Comparison of ENCODE assay signal across 8 mouse cellular contexts in the genomic region with DNA sequence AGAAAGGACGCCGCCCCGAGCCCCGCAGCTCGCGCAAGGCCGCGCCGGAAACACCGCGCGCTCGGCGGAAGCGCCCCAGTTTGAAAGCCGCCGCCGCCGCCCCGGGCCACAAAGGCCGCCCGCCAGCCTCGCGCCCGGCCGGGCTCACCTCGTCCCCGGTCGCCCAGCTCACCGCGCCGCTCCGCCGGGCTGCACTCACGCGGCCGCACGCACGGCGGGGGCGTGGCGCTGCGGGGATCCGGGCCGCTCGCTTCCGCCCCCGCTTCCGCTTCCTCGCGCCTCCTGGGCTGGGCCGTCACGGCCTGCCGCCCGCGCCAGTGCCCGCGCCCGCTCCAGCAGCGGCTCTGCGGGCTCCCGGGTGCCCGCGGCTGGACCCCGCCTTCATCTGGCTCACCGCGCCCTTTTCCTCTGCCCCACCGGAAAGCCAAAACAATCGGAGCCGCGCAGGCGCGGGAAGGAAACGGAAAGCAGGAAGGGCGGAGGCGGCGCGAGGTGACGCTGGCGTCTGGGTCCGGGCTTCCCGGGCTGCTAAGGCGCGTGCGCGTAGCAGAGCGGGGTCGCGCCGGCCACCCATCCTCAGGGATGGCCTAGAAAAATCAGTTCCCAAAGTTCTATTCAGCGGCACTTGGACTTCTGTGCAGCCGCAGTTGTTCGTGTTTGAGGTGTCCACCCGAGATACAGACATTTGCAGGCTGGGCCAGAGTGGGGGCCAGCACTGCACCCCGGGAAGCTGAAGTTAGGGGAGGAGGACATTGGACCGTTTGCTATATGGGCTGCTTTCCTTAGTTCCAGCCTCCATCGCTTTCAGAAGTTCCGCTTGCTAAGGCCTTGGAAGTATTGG. TPM values are rescaled to one million over a fixed set of nuclear protein-coding genes. Genes with fewer than 3 reads are reported as not detected.
A peak's percentile ranks its signal among the peaks of the same experiment; 100 is the strongest.
DNase-seq lines count a peak whose midpoint lies in the region; ATAC-seq and TF ChIP-seq lines count a peak whose summit lies in the region.

A gene (minus strand): TSS at position 503 of the 841 bp plus-strand sequence.

- peak within 1 kb of the TSS; percentile 99 for H3K9ac ChIP-seq in heart, embryonic 12.5 days
- peak within 1 kb of the TSS; percentile 97 for H3K9ac ChIP-seq in kidney, postnatal 0 days (ENCODE audit: low read depth, low read length)
- H3K9ac ChIP-seq in liver, embryonic 11.5 days (ENCODE audit: low read depth, low read length): peak within 1 kb of the TSS; percentile 98
- peak within 1 kb of the TSS; percentile 90 for H3K9ac ChIP-seq in stomach, embryonic 14.5 days (replicated peaks; ENCODE audit: low read depth, low read length)

- no peak for TF ChIP-seq CTCF in kidney, postnatal 0 days (IDR thresholded peaks at IDR 0.05; ENCODE audit: low read depth)

- peak within 1 kb of the TSS; percentile 94 for H3K4me3 ChIP-seq in heart, embryonic 12.5 days
- peak within 1 kb of the TSS; percentile 92 for H3K4me3 ChIP-seq in kidney, postnatal 0 days (replicated peaks; ENCODE audit: low read depth, low read length)
- peak within 1 kb of the TSS; percentile 88 for H3K4me3 ChIP-seq in liver, embryonic 11.5 days (ENCODE audit: low read depth, low read length)
- H3K4me3 ChIP-seq in stomach, embryonic 14.5 days (ENCODE audit: low read depth, low read length): peak within 1 kb of the TSS; percentile 81

- under 1% methylated on average over 98 of the region's 98 CpGs for WGBS in heart, embryonic 12.5 days
- WGBS in kidney, postnatal 0 days: under 1% methylated on average over 97 of the region's 98 CpGs
- under 1% methylated on average over 96 of the region's 98 CpGs for WGBS in liver, embryonic 11.5 days
- under 1% methylated on average over 92 of the region's 98 CpGs for WGBS in stomach, embryonic 14.5 days

- peaks cover 25% of the 10 kb centered on the region for H3K4me1 ChIP-seq in heart, embryonic 12.5 days (replicated peaks)
- peaks cover 13% of the 10 kb centered on the region for H3K4me1 ChIP-seq in kidney, postnatal 0 days (replicated peaks; ENCODE audit: insufficient read depth, low read length)
- peaks cover 16% of the 10 kb centered on the region for H3K4me1 ChIP-seq in liver, embryonic 11.5 days (replicated peaks; ENCODE audit: control insufficient read depth, insufficient read depth, low read length)
- peaks cover 5% of the 10 kb centered on the region; the same call in 1 of the 2 replicates for H3K4me1 ChIP-seq in stomach, embryonic 14.5 days (ENCODE audit: control insufficient read depth, insufficient read depth, low read length)

- peak within 1 kb of the TSS; percentile 100 for H3K27ac ChIP-seq in heart, embryonic 12.5 days (ENCODE audit: poor library complexity, severe bottlenecking)
- H3K27ac ChIP-seq in kidney, postnatal 0 days: peak within 1 kb of the TSS; percentile 99
- H3K27ac ChIP-seq in liver, embryonic 11.5 days (ENCODE audit: low read depth, low read length): peak within 1 kb of the TSS; percentile 99
- peak within 1 kb of the TSS; percentile 99 for H3K27ac ChIP-seq in stomach, embryonic 14.5 days (ENCODE audit: low read length)

- peak; percentile 87 for ATAC-seq in erythroblast, adult 5-6 weeks (replicated peaks; ENCODE audit: low FRiP score, poor library complexity, severe bottlenecking)
- ATAC-seq in heart, embryonic 12.5 days (ENCODE audit: insufficient number of reproducible peaks, low FRiP score): peak; percentile 94
- ATAC-seq in kidney, postnatal 0 days (replicated peaks; ENCODE audit: low FRiP score, low read depth): peak; percentile 96
- ATAC-seq in liver, embryonic 11.5 days (replicated peaks; ENCODE audit: low FRiP score): peak; percentile 93
- peak; percentile 94 for ATAC-seq in stomach, embryonic 14.5 days (ENCODE audit: insufficient number of reproducible peaks, insufficient read depth, low FRiP score, low read depth)

- no peaks in the 10 kb centered on the region for H3K36me3 ChIP-seq in heart, embryonic 12.5 days
- H3K36me3 ChIP-seq in kidney, postnatal 0 days (ENCODE audit: insufficient read depth, low read length): no peaks in the 10 kb centered on the region
- H3K36me3 ChIP-seq in liver, embryonic 11.5 days (ENCODE audit: control insufficient read depth, insufficient read depth, low read length): no peaks in the 10 kb centered on the region
- no peaks in the 10 kb centered on the region for H3K36me3 ChIP-seq in stomach, embryonic 14.5 days (ENCODE audit: control insufficient read depth, insufficient read depth, low read length)

- peak; percentile 91 for DNase-seq in B cell, adult 2 months
- DNase-seq in brain, adult 2 months (ENCODE audit: low read depth, low spot score): peak; percentile 97
- DNase-seq in kidney, postnatal 0 days (ENCODE audit: low spot score): peak; percentile 98
- DNase-seq in liver, embryonic 11.5 days (ENCODE audit: low spot score): peak; percentile 91
- peak; percentile 93 for DNase-seq in naive thymus-derived CD4-positive, alpha-beta T cell, adult 2 months (ENCODE audit: low read depth)

- H3K9me3 ChIP-seq in heart, embryonic 12.5 days (replicated peaks): no peaks in the 10 kb centered on the region; the same call in 1 of the 2 replicates
- no peaks in the 10 kb centered on the region for H3K9me3 ChIP-seq in kidney, postnatal 0 days (replicated peaks; ENCODE audit: low read length)
- no peaks in the 10 kb centered on the region for H3K9me3 ChIP-seq in liver, embryonic 11.5 days (ENCODE audit: control insufficient read depth, low read length)
- no peaks in the 10 kb centered on the region for H3K9me3 ChIP-seq in stomach, embryonic 14.5 days (ENCODE audit: control insufficient read depth, low read depth, low read length)

- no peaks in the 10 kb centered on the region for H3K27me3 ChIP-seq in heart, embryonic 12.5 days (replicated peaks)
- H3K27me3 ChIP-seq in kidney, postnatal 0 days (ENCODE audit: insufficient read depth, low read length): no peaks in the 10 kb centered on the region
- no peaks in the 10 kb centered on the region for H3K27me3 ChIP-seq in liver, embryonic 11.5 days (replicated peaks; ENCODE audit: control insufficient read depth, insufficient read depth, low read length)
- no peaks in the 10 kb centered on the region for H3K27me3 ChIP-seq in stomach, embryonic 14.5 days (ENCODE audit: control insufficient read depth, insufficient read depth, low read length)

- peak within 1 kb of the TSS; percentile 80 for H3K4me2 ChIP-seq in heart, embryonic 12.5 days
- peak within 1 kb of the TSS; percentile 72 for H3K4me2 ChIP-seq in kidney, postnatal 0 days (ENCODE audit: low read length)
- H3K4me2 ChIP-seq in liver, embryonic 11.5 days: peak within 1 kb of the TSS; percentile 76
- H3K4me2 ChIP-seq in stomach, embryonic 14.5 days (replicated peaks; ENCODE audit: low read depth, low read length): peak within 1 kb of the TSS; percentile 84

RNA-seq across cellular contexts. Expression of the gene that starts here (rescaled TPM):
- total RNA-seq in erythroblast, adult 5-6 weeks (2015; ENCODE audit: low replicate concordance): 42.7 and 44.9 TPM in 2 replicates
- 172 and 196 TPM in 2 replicates for total RNA-seq in erythroblast, adult 5-6 weeks (2017; ENCODE audit: low replicate concordance)
- 37.0 and 40.2 TPM in 2 replicates for polyA plus RNA-seq in heart, embryonic 12.5 days (2016; fragmentation: Nextera tagmentation; extraction: Ambion mirVana)
- 16.0 TPM in 2 replicates for polyA plus RNA-seq in kidney, postnatal 0 days (2015; fragmentation: Nextera tagmentation; extraction: Ambion mirVana)
- 24.4 and 27.9 TPM in 2 replicates for polyA plus RNA-seq in liver, embryonic 11.5 days (2014; fragmentation: Nextera tagmentation; extraction: Ambion mirVana)
- 31.7 and 34.4 TPM in 2 replicates for polyA plus RNA-seq in stomach, embryonic 14.5 days (2014; fragmentation: Nextera tagmentation; extraction: Ambion mirVana)

Comparison
In these comparisons a context has a peak if more than half of its experiments do, and no peak if none do; other contexts are left out.
1. Peak in every context shown above with its lines: DNase-seq, ATAC-seq, H3K4me3 ChIP-seq and H3K27ac ChIP-seq.